Mouse (Mus musculus) kidney, postnatal 4 days (tissue): ENCODE data around the gene Kif28.
"Not testable (repeated sequence)": the region's sequence is repeated elsewhere in the genome, so short reads cannot be mapped to it uniquely, and the experiment has no call there.

Source experiments
- DNase-seq, 2 experiments: peaks; one replicate each; pipeline ENCODE4 v3.0.0; 2021; ENCODE audit warnings: mixed read lengths in 2 of 2

Gene Kif28

DNA sequence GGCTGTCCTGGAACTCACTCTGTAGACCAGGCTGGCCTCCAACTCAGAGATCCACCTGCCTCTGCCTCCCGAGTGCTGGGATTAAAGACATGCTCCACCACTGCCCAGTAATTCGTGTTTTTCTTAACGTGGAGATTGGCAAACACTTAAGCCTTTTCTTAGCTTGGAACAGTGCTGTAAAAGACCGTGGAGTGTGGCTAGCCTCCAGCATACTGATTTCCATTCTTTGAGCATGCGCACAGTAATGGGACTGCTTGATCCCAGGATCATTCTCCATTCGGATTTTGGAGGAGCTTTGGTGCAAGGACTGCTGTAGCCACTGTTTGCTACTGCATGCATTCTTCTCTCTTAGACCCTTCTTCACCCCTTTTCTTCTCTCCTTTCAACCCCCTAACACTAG lies 55.6 kb downstream of the Kif28 start:
- DNase-seq: no peak

DNA sequence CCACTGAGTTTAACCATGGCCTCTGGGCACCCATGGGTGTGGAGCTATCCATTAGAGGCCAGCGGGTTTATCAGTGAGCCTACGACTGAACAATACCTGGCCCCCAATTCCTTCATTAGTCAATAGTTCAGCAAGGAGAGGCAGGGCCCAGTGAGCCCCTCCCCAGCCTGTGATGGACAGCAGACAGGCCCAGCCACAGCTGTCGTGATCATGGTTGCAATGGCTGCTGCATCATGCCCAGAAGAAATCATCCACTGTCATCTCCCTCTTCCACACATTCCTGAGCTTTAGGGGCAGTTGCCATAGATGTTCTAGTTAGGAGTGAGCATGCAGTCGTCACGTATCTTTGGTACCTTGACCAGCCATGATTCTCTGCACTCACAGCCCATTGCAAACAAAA lies 56.2 kb downstream of the Kif28 start:
- DNase-seq: no peak

- no peak for DNase-seq
These were observed 56.7 kb downstream of the Kif28 start for GRCm38 (mm10) chr1:179688415-179688814.

DNA sequence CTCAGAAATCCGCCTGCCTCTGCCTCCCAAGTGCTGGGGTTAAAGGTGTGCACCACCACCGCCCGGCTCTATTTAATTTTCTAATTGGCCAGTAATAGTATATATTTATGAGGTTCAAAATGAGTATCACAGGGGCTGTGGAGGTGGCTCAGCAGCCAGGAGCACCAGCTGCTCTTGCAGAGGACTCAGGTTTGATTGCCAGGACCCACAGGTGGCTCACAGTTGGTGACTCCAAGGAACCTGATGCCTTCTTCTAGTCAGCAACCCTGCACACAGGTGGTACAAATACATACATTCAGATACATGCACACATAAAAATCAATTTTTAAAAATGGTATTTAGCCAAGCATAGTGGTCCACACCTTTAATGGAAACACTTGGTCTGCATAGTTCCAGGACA lies 57.1 kb downstream of the Kif28 start:
- no peak for DNase-seq

DNA sequence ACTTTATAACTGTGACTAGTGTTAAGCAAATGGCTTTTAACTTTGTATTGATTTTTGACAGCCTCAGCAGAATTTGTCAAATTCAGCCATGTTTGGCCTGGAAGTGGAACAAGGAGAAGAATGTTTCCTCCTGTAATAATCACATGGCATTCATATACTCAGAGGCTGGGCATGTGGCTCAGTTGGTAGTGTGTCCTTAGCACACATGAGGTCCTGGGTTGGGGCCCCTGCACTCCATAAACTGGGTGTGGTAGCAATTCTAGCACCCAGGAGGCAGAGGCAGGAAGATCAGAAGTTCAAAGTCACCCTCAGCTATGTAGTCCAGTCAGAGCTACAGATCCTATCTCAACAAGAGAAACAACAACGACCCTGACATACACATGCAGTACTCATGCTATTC lies 57.8 kb downstream of the Kif28 start:
- DNase-seq: no peak

- no peak for DNase-seq
These were observed 58.3 kb downstream of the Kif28 start for GRCm38 (mm10) chr1:179686781-179687180.

DNA sequence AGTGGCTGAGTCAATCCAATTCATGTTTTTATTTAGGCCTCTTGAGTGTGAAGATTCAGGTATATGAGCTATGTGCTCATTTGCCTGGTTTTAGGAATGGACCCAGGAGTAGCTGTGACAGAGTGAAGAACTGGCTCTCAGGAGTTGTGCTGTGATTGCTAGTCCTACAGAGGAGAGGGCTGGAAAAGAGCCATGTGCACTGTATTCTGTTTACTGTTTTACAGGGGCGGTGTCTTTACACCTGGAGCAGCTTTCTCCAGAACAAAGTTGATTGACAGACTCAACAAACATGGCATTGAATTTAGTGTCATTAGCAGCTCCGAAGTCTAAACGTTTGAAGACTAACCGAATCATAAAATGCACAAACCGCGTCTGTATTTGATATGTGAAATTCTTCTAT lies 58.7 kb downstream of the Kif28 start:
- no peak for DNase-seq

GRCm38 (mm10) chr1:179682753-179683152 lies 62.3 kb downstream of the Kif28 start:
- DNase-seq: not testable (repeated sequence)

GRCm38 (mm10) chr1:179679326-179679725 lies 65.7 kb downstream of the Kif28 start:
- DNase-seq: no peak

GRCm38 (mm10) chr1:179677031-179677430 lies 68.0 kb downstream of the Kif28 start:
- DNase-seq: no peak

GRCm38 (mm10) chr1:179674355-179674754 lies 70.7 kb downstream of the Kif28 start:
- DNase-seq: no peak

DNA sequence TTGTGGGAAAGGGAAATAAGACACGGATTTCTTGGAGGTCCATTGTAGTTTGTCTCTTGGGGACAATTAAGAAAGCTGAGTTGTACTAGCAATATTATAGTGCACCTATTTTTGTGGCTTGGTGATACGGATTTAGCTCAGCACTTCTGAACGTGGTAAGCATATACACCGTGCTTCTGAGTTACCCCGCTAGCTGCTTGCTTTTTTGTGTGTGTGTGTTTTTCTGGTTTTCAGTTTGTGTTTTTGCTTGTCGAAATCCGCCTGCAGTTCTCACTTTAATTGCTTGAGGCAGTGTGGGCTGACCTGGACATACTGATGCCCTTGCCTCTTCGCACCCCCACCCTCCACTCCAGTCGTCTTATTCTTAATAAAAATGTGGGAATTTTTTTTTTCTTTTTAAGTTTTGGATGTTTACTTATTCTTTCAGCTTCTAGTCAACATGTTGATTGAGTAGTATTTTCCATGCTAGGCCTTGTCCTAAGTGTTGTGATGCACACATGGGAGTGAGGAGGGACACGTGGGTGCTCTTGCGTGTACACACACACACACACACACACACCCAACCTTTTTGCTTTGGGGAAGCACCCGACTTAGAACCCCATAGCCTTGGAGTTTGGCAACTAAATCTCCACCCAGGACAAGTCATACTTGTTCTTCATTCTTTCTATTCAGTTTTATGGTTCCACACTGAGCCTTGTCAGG lies 76.1 kb downstream of the Kif28 start:
- DNase-seq: peak; percentile 17 to 50

DNA sequence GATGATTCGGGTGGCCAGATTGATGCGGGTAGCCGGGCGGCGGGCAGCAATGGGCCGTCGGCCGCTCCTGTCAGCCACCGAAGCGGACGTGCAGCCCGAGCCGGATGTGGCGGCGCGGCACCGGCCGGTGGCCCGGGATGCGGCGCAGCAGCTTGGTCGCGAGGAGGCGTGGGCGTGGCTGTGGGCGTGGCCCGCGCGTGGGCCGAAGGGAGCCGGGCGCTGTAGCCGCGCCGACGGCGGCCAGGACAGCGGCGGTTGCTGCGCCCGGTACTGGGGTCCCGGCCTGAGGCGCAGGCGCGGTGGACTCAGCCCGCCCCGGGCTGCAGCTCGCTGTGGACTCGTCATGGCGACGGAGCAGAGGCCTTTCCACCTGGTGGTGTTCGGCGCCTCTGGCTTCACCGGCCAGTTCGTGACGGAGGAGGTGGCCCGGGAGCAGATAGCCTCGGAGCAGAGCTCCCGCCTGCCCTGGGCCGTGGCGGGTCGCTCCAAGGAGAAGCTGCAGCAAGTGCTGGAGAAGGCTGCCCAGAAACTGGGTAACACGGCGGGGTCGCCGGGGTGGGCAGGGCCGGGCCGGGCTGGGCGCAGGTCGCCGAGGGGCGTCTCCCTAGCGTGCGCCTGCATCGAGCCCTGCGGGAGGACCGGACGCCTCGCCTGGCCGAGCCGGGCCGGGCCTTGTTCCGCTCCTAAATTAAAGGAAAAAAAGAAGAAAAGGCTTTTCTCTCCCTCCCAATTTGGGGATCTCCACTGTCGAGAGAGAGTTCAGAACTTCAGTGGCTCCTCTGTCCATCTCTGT lies 76.9 kb downstream of the Kif28 start, which contains the start of gene Sccpdh:
Sccpdh (plus strand) TSS at position 198 of the 793 bp plus-strand sequence.
- DNase-seq: peak; percentile 93 to 95

- DNase-seq: no peak
These were observed 77.6 kb downstream of the Kif28 start for GRCm38 (mm10) chr1:179667450-179667849.

DNA sequence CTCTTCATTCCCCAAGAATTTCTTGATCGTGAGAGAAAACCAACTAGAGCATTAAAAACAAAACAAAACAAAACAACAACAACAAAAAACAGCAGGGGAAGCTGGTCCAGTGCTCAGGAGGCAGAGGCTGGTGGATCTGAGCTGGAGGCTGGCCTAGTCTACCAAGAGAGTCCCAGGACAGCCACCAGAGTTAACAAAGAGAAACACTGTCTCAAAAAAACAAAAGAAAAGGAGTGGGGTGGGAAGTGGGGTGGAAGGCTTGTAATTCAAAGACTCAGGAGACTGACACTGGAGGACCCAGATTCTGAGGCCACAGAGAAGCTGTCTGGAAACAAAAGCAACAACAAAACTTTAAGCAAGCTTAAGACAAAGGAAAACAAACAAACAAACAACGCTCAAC lies 78.1 kb downstream of the Kif28 start:
- DNase-seq: no peak

- DNase-seq: no peak
These were observed 80.7 kb downstream of the Kif28 start for GRCm38 (mm10) chr1:179664309-179664930.

- DNase-seq: no peak
These were observed 82.0 kb downstream of the Kif28 start for GRCm38 (mm10) chr1:179663065-179663464.

- no peak for DNase-seq
These were observed 93.8 kb downstream of the Kif28 start for GRCm38 (mm10) chr1:179651224-179651623.

- DNase-seq: no peak
These were observed 94.8 kb downstream of the Kif28 start for GRCm38 (mm10) chr1:179650284-179650683.

DNA sequence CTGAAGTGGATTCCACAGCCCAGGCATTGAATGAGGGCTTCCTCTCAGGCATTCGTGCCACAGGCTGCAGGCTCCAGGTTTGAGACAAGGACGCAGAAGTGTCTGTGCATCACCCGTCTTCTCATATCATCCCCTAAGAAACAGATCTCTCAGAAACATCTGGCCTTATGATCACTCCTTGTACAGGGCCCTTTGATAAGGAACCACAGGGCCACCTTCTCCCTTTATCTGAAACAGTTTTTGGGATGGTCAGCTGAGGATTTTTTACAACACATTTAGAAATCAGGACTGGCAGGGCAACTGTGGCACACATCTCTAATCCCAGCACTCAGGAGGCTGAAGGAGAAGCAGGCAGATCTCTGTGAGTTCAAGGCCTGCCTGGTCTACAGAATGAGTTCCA lies 95.7 kb downstream of the Kif28 start:
- no peak for DNase-seq

GRCm38 (mm10) chr1:179648678-179649077 lies 96.4 kb downstream of the Kif28 start:
- DNase-seq: not testable (repeated sequence)

DNA sequence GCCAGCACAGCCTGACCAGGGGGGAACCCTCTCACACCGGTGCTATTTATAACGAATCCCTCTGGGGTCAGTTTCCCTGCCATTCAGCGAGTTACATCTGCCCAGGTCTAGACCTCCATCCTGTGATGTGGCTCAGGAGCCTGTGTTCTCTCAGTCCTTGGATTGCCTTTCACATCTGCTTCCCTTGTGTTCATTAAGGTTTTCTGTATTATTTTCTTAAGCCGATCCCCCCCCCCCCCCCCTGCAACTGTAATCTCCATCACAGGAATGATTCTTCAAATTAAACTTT lies 99.1 kb downstream of the Kif28 start:
- no peak for DNase-seq
